Mouse (Mus musculus) hindbrain, embryonic 11.5 days (tissue): ENCODE results near the gene Des. TPM values are rescaled to one million over a fixed set of nuclear protein-coding genes. Genes with fewer than 3 reads are reported as not detected.

Source experiments
- ATAC-seq: fragments of 200-750 bp; cut with Nextera tagmentation; 2 replicates; pipeline ENCODE4 v1.8.0; 2017; ENCODE audit warnings: mild to moderate bottlenecking, moderate TSS enrichment, moderate library complexity; ENCODE audit not compliant: low FRiP score
- DNase-seq: peaks from one replicate; pipeline ENCODE4 v3.0.0-alpha.2; 2015; ENCODE audit warnings: low spot score
- H3K27ac ChIP-seq: fragments of 300-500 bp; sonication (generic); 2 replicates; pipeline ENCODE4 v1.5.1; 2014; ENCODE audit warnings: mild to moderate bottlenecking, low read depth, low read length
- H3K27me3 ChIP-seq: fragments of 300-500 bp; sonication (generic); 2 replicates; pipeline ENCODE4 v1.6.1; 2014; ENCODE audit warnings: mild to moderate bottlenecking, low read length, moderate library complexity, mixed read lengths; ENCODE audit not compliant: control insufficient read depth, insufficient read depth
- H3K36me3 ChIP-seq: fragments of 300-500 bp; sonication (generic); 2 replicates; pipeline ENCODE4 v1.6.1; 2014; ENCODE audit warnings: mild to moderate bottlenecking, low read length, moderate library complexity, mixed read lengths; ENCODE audit not compliant: control insufficient read depth, insufficient read depth
- H3K4me1 ChIP-seq: fragments of 300-500 bp; sonication (generic); replicated peaks from 2 replicates; pipeline ENCODE4 v1.6.1; 2014; ENCODE audit warnings: low read length, mixed read lengths; ENCODE audit not compliant: control insufficient read depth, insufficient read depth
- H3K4me2 ChIP-seq: fragments of 300-500 bp; sonication (generic); replicated peaks from 2 replicates; pipeline ENCODE4 v1.6.1; 2014; ENCODE audit warnings: mild to moderate bottlenecking, low read depth, low read length
- H3K4me3 ChIP-seq: fragments of 300-500 bp; sonication (generic); 2 replicates; pipeline ENCODE4 v1.5.1; 2014; ENCODE audit warnings: low read depth, low read length
- H3K9ac ChIP-seq: fragments of 300-500 bp; sonication (generic); 2 replicates; pipeline ENCODE4 v1.6.1; 2014; ENCODE audit warnings: low read depth, low read length
- H3K9me3 ChIP-seq: fragments of 300-500 bp; sonication (generic); 2 replicates; pipeline ENCODE4 v1.6.1; 2016; ENCODE audit warnings: low read length; ENCODE audit not compliant: control insufficient read depth
- WGBS: fragments of 180-500 bp; shearing (Covaris S2); extraction: QIAGEN DNeasy Blood & Tissue Kit; methylation state at CpG from one replicate; pipeline ENCODE4 v1.1.7; 2014; 5-methylcytosine and 5-hydroxymethylcytosine counted together
- polyA plus RNA-seq: library from polyadenylated mRNA; unstranded; fragments of >200 nt; fragmentation: Nextera tagmentation; extraction: Ambion mirVana; gene quantifications from 2 replicates; pipeline ENCODE4 v1.2.1, GENCODE M21; 2014

Gene Des
- polyA plus RNA-seq, 1 experiment from 2014 or later: 2.1 TPM

- no peaks in the 10 kb centered on the region; the same call in 1 of the 2 replicates for H3K27me3 ChIP-seq
- no peak overlapping the region for H3K27ac ChIP-seq
- H3K9me3 ChIP-seq: no peaks in the 10 kb centered on the region
- no peak for ATAC-seq
- no peak overlapping the region for H3K4me2 ChIP-seq
- WGBS: under 1% methylated on average over 8 of the region's 8 CpGs
- H3K36me3 ChIP-seq: no peaks in the 10 kb centered on the region
- peak; percentile 86 for DNase-seq
- no peak overlapping the region for H3K4me3 ChIP-seq
- no peak overlapping the region for H3K9ac ChIP-seq
- peaks cover 13% of the 10 kb centered on the region for H3K4me1 ChIP-seq
Observed at GRCm38 (mm10) chr1:75342874-75343416, 17.2 kb upstream of the Des start.

- peak overlapping the region; percentile 49 for H3K27ac ChIP-seq
- no peaks in the 10 kb centered on the region; the same call in 1 of the 2 replicates for H3K27me3 ChIP-seq
- no peaks in the 10 kb centered on the region for H3K36me3 ChIP-seq
- H3K4me3 ChIP-seq: no peak overlapping the region
- peaks cover 11% of the 10 kb centered on the region for H3K4me1 ChIP-seq
- WGBS: 2% methylated on average over 15 of the region's 15 CpGs
- no peak overlapping the region for H3K9ac ChIP-seq
- H3K4me2 ChIP-seq: peak overlapping the region; percentile 8; the same call in 1 of the 2 replicates
- no peaks in the 10 kb centered on the region for H3K9me3 ChIP-seq
- peak; percentile 61 for DNase-seq
- ATAC-seq: peak; percentile 58; the same call in 1 of the 2 replicates
Observed at GRCm38 (mm10) chr1:75344291-75345035, 15.7 kb upstream of the Des start.

- ATAC-seq: no peak
- peak; percentile 15 for DNase-seq
- WGBS: 32% methylated on average over 20 of the region's 20 CpGs
- Histone ChIP-seq H3K4me3 (no peak overlapping the region), H3K4me1 (peaks cover 11% of the 10 kb centered on the region), H3K4me2 (peak overlapping the region; percentile 8; the same call in 1 of the 2 replicates), H3K9ac (no peak overlapping the region), H3K27ac (no peak overlapping the region), H3K27me3 (no peaks in the 10 kb centered on the region; the same call in 1 of the 2 replicates), H3K36me3 (no peaks in the 10 kb centered on the region), H3K9me3 (no peaks in the 10 kb centered on the region)
Observed at GRCm38 (mm10) chr1:75345036-75345935, 14.8 kb upstream of the Des start.

- no peak overlapping the region for H3K9ac ChIP-seq
- no peaks in the 10 kb centered on the region for H3K36me3 ChIP-seq
- no peak for ATAC-seq
- no peaks in the 10 kb centered on the region; the same call in 1 of the 2 replicates for H3K27me3 ChIP-seq
- H3K9me3 ChIP-seq: no peaks in the 10 kb centered on the region
- WGBS: 83% methylated on average over 5 of the region's 5 CpGs
- no peak for DNase-seq
- peaks cover 11% of the 10 kb centered on the region for H3K4me1 ChIP-seq
- no peak overlapping the region for H3K27ac ChIP-seq
- H3K4me2 ChIP-seq: no peak overlapping the region
- no peak overlapping the region for H3K4me3 ChIP-seq
Observed at GRCm38 (mm10) chr1:75347279-75347678, 12.8 kb upstream of the Des start.

- H3K27me3 ChIP-seq: no peaks in the 10 kb centered on the region
- H3K9me3 ChIP-seq: no peaks in the 10 kb centered on the region
- H3K4me1 ChIP-seq: peaks cover 7% of the 10 kb centered on the region
- H3K36me3 ChIP-seq: no peaks in the 10 kb centered on the region
- H3K27ac ChIP-seq: no peak overlapping the region
- ATAC-seq (no peak), DNase-seq (no peak)
- no peak overlapping the region for H3K4me2 ChIP-seq
- 51% methylated on average over 5 of the region's 5 CpGs for WGBS
- H3K4me3 ChIP-seq: no peak overlapping the region
- no peak overlapping the region for H3K9ac ChIP-seq
Observed at GRCm38 (mm10) chr1:75349275-75349674, 10.9 kb upstream of the Des start.

GRCm38 (mm10) chr1:75357261-75357660 is 2.9 kb upstream of the Des start:
- H3K9me3 ChIP-seq: no peaks in the 10 kb centered on the region
- ATAC-seq (no peak), DNase-seq (no peak)
- H3K4me3 ChIP-seq: no peak overlapping the region
- H3K27ac ChIP-seq: no peak overlapping the region
- no peak overlapping the region for H3K4me2 ChIP-seq
- 82% methylated on average over 7 of the region's 7 CpGs for WGBS
- no peaks in the 10 kb centered on the region for H3K36me3 ChIP-seq
- no peak overlapping the region for H3K9ac ChIP-seq
- H3K4me1 ChIP-seq: 0 out of 2 replicates have a peak, but pooled peaks cover 6% of the 10 kb centered on the region
- peaks cover 26% of the 10 kb centered on the region for H3K27me3 ChIP-seq

GRCm38 (mm10) chr1:75358009-75358408 is 2.1 kb upstream of the Des start:
- Histone ChIP-seq H3K4me2 (no peak overlapping the region), H3K27ac (no peak overlapping the region), H3K27me3 (peaks cover 26% of the 10 kb centered on the region), H3K4me3 (no peak overlapping the region), H3K36me3 (no peaks in the 10 kb centered on the region), H3K9me3 (no peaks in the 10 kb centered on the region), H3K9ac (no peak overlapping the region), H3K4me1 (0 out of 2 replicates have a peak, but pooled peaks cover 6% of the 10 kb centered on the region)
- 87% methylated on average over 4 of the region's 4 CpGs for WGBS
- ATAC-seq (no peak), DNase-seq (no peak)

DNA sequence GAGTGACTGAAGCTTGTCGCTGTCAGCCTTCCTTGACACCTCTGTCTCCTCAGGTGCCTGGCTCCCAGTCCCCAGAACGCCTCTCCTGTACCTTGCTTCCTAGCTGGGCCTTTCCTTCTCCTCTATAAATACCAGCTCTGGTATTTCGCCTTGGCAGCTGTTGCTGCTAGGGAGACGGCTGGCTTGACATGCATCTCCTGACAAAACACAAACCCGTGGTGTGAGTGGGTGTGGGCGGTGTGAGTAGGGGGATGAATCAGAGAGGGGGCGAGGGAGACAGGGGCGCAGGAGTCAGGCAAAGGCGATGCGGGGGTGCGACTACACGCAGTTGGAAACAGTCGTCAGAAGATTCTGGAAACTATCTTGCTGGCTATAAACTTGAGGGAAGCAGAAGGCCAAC is 783 bp upstream of the Des start:
- ATAC-seq: no peak
- peaks cover 26% of the 10 kb centered on the region for H3K27me3 ChIP-seq

More for the DNA sequence above, 783 bp upstream of the Des start:
- Histone ChIP-seq H3K9ac (no peak overlapping the region), H3K9me3 (no peaks in the 10 kb centered on the region), H3K4me3 (no peak overlapping the region), H3K4me2 (no peak overlapping the region), H3K27ac (no peak overlapping the region), H3K36me3 (no peaks in the 10 kb centered on the region), H3K4me1 (0 out of 2 replicates have a peak, but pooled peaks cover 6% of the 10 kb centered on the region)
- no peak for DNase-seq
- 73% methylated on average over 13 of the region's 13 CpGs for WGBS
